Mouse (Mus musculus): ENCODE measurements around the gene Nop53.

Gene Nop53

GRCm38 (mm10) chr7:15945721-15946536, at the start of gene Nop53:
Nop53 (minus strand) TSS chr7:15946074.
- DNase-seq (ENCODE audit: low read depth, low spot score), result peak; percentile 99

- DNase-seq (ENCODE audit: low read depth, low spot score), result no peak
Measured at GRCm38 (mm10) chr7:15993789-15994188, 47.9 kb upstream of the Nop53 start.

GRCm38 (mm10) chr7:15993152-15993551, 47.3 kb upstream of the Nop53 start:
- DNase-seq (ENCODE audit: low read depth, low spot score), result no peak

- no peak for DNase-seq (ENCODE audit: low read depth, low spot score)
Measured at GRCm38 (mm10) chr7:15991764-15992163, 45.9 kb upstream of the Nop53 start.

- DNase-seq (ENCODE audit: low read depth, low spot score), result no peak
Measured at GRCm38 (mm10) chr7:15987661-15988356, 41.9 kb upstream of the Nop53 start.

GRCm38 (mm10) chr7:15982729-15983407, 37.0 kb upstream of the Nop53 start:
- DNase-seq (ENCODE audit: low read depth, low spot score), result peak; percentile 65

- DNase-seq (ENCODE audit: low read depth, low spot score), result peak; percentile 82
Measured at GRCm38 (mm10) chr7:15981538-15981937, 35.7 kb upstream of the Nop53 start.

- DNase-seq (ENCODE audit: low read depth, low spot score), result no peak
Measured at GRCm38 (mm10) chr7:15980246-15980645, 34.4 kb upstream of the Nop53 start.

GRCm38 (mm10) chr7:15975904-15976303, 30.0 kb upstream of the Nop53 start:
- DNase-seq (ENCODE audit: low read depth, low spot score), result peak; percentile 75

- DNase-seq (ENCODE audit: low read depth, low spot score), result no peak
Measured at GRCm38 (mm10) chr7:15975451-15975850, 29.6 kb upstream of the Nop53 start.

- DNase-seq (ENCODE audit: low read depth, low spot score), result peak; percentile 76
Measured at GRCm38 (mm10) chr7:15974712-15975111, 28.8 kb upstream of the Nop53 start.

GRCm38 (mm10) chr7:15972247-15972646, 26.4 kb upstream of the Nop53 start:
- peak; percentile 90 for DNase-seq (ENCODE audit: low read depth, low spot score)

- DNase-seq (ENCODE audit: low read depth, low spot score), result peak; percentile 67
Measured at GRCm38 (mm10) chr7:15969674-15970073, 23.8 kb upstream of the Nop53 start.

- DNase-seq (ENCODE audit: low read depth, low spot score), result no peak
Measured at GRCm38 (mm10) chr7:15968322-15968721, 22.4 kb upstream of the Nop53 start.

GRCm38 (mm10) chr7:15967312-15967711, 21.4 kb upstream of the Nop53 start, which contains the start of gene Ehd2:
Ehd2 (minus strand) TSS chr7:15967567.
- peak; percentile 76 for DNase-seq (ENCODE audit: low read depth, low spot score)

GRCm38 (mm10) chr7:15966489-15966888, 20.6 kb upstream of the Nop53 start:
- DNase-seq (ENCODE audit: low read depth, low spot score), result no peak

GRCm38 (mm10) chr7:15963798-15964652, 18.2 kb upstream of the Nop53 start:
- no peak for DNase-seq (ENCODE audit: low read depth, low spot score)

GRCm38 (mm10) chr7:15962311-15963288, 16.7 kb upstream of the Nop53 start:
- DNase-seq (ENCODE audit: low read depth, low spot score), result peak; percentile 57

- no peak for DNase-seq (ENCODE audit: low read depth, low spot score)
Measured at GRCm38 (mm10) chr7:15961798-15962197, 15.9 kb upstream of the Nop53 start.

- no peak for DNase-seq (ENCODE audit: low read depth, low spot score)
Measured at GRCm38 (mm10) chr7:15961239-15961638, 15.4 kb upstream of the Nop53 start.
